Mouse (Mus musculus): ENCODE data around the gene Fam111a.

GRCm38 (mm10) chr19:12638049-12638448 is 92.5 kb downstream of the Fam111a start:
- TF ChIP-seq CTCF (IDR thresholded peaks at IDR 0.05; ENCODE audit: control insufficient read depth, insufficient read depth, insufficient read length) (no peak), MYOD1 (IDR thresholded peaks at IDR 0.05; ENCODE audit: control insufficient read depth, insufficient read length, low read depth) (no peak), MYOG (IDR thresholded peaks at IDR 0.05; ENCODE audit: control insufficient read depth, extremely low read depth, insufficient read length) (no peak), MAX (IDR thresholded peaks at IDR 0.05) (no peak), CEBPB (IDR thresholded peaks at IDR 0.05; ENCODE audit: low read depth) (no peak), USF1 (IDR thresholded peaks at IDR 0.05; ENCODE audit: low read depth) (no peak), FOSL1 (IDR thresholded peaks at IDR 0.05; ENCODE audit: insufficient read depth, low read length, poor library complexity, severe bottlenecking) (no peak)

Data from C2C12 (cell line).